Mouse (Mus musculus) stomach, embryonic 14.5 days (tissue): ENCODE measurements around the gene Hist1h2bm. TPM values are rescaled to one million over a fixed set of nuclear protein-coding genes. Genes with fewer than 3 reads are reported as not detected.
"Not testable (repeated sequence)": the region's sequence is repeated elsewhere in the genome, so short reads cannot be mapped to it uniquely, and the experiment has no call there.

Source experiments
- ATAC-seq: fragments of 200-750 bp; cut with Nextera tagmentation; 2 replicates; pipeline ENCODE4 v1.8.0; 2017; ENCODE audit warnings: low read depth, moderate TSS enrichment; ENCODE audit not compliant: insufficient number of reproducible peaks, insufficient read depth, low FRiP score
- H3K27ac ChIP-seq: fragments of 300-500 bp; sonication (generic); 2 replicates; pipeline ENCODE4 v1.5.1; 2014; ENCODE audit warnings: mild to moderate bottlenecking, low read length, moderate library complexity, mixed read lengths
- H3K27me3 ChIP-seq: fragments of 300-500 bp; sonication (generic); 2 replicates; pipeline ENCODE4 v1.6.1; 2014; ENCODE audit warnings: low read length, control low read depth, mixed read lengths; ENCODE audit not compliant: control insufficient read depth, insufficient read depth
- H3K36me3 ChIP-seq: fragments of 300-500 bp; sonication (generic); 2 replicates; pipeline ENCODE4 v1.6.1; 2014; ENCODE audit warnings: mild to moderate bottlenecking, control low read depth, low read length, moderate library complexity, mixed read lengths; ENCODE audit not compliant: control insufficient read depth, insufficient read depth
- H3K4me1 ChIP-seq: fragments of 300-500 bp; sonication (generic); 2 replicates; pipeline ENCODE4 v1.6.1; 2014; ENCODE audit warnings: low read length, control low read depth, mixed read lengths; ENCODE audit not compliant: control insufficient read depth, insufficient read depth
- H3K4me2 ChIP-seq: fragments of 300-500 bp; sonication (generic); replicated peaks from 2 replicates; pipeline ENCODE4 v1.6.1; 2014; ENCODE audit warnings: low read depth, low read length, control low read depth
- H3K4me3 ChIP-seq: fragments of 300-500 bp; sonication (generic); 2 replicates; pipeline ENCODE4 v1.5.1; 2014; ENCODE audit warnings: low read depth, low read length, control low read depth
- H3K9ac ChIP-seq: fragments of 300-500 bp; sonication (generic); replicated peaks from 2 replicates; pipeline ENCODE4 v1.6.1; 2014; ENCODE audit warnings: low read depth, mild to moderate bottlenecking, control low read depth, low read length, moderate library complexity, mixed read lengths
- H3K9me3 ChIP-seq: fragments of 300-500 bp; sonication (generic); 2 replicates; pipeline ENCODE4 v1.6.1; 2016; ENCODE audit warnings: low read depth, low read length, control low read depth; ENCODE audit not compliant: control insufficient read depth
- WGBS: fragments of 180-500 bp; shearing (Covaris S2); extraction: QIAGEN DNeasy Blood & Tissue Kit; methylation state at CpG from one replicate; pipeline ENCODE4 v1.1.7; 2014; 5-methylcytosine and 5-hydroxymethylcytosine counted together
- polyA plus RNA-seq: library from polyadenylated mRNA; unstranded; fragments of >200 nt; fragmentation: Nextera tagmentation; extraction: Ambion mirVana; gene quantifications from 2 replicates; pipeline ENCODE4 v1.2.1, GENCODE M21; 2014

Gene Hist1h2bm
- 3.1 TPM in 2 replicates for polyA plus RNA-seq

DNA sequence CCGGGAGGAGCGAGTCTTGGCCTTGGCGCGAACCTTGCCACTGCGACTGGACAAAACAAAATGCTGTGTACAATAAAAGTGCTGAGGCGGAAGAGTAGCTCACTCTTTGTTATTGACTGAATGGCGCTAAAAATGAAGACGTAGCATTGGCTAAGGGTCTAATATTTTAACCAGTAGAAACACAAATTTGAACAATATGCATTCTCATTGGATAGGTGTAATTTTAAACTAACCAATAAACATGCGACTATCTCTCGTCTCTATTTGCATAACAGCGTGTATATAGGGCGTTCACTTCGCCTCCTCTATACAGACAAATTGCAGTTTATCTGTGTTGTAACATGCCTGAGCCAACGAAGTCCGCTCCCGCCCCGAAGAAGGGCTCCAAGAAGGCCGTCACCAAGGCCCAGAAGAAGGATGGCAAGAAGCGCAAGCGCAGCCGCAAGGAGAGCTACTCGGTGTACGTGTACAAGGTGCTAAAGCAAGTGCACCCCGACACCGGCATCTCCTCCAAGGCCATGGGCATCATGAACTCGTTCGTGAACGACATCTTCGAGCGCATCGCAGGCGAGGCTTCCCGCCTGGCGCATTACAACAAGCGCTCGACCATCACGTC, at the start of gene Hist1h2bm:
Gene Hist1h2bm (plus strand): TSS at position 288 of the 616 bp plus-strand sequence.
- peak within 1 kb of the TSS; percentile 36; the same call in 1 of the 2 replicates for H3K9ac ChIP-seq
- peak within 1 kb of the TSS; percentile 39 for H3K4me3 ChIP-seq
- H3K27ac ChIP-seq: peak within 1 kb of the TSS; percentile 89
- H3K9me3 ChIP-seq, H3K36me3 ChIP-seq, H3K27me3 ChIP-seq: not testable (repeated sequence)
- peak within 1 kb of the TSS; percentile 42 for H3K4me2 ChIP-seq
- H3K4me1 ChIP-seq: peaks cover 13% of the 10 kb centered on the region; the same call in 1 of the 2 replicates
- under 1% methylated on average over 37 of the region's 37 CpGs for WGBS
- ATAC-seq: peak; percentile 97

DNA sequence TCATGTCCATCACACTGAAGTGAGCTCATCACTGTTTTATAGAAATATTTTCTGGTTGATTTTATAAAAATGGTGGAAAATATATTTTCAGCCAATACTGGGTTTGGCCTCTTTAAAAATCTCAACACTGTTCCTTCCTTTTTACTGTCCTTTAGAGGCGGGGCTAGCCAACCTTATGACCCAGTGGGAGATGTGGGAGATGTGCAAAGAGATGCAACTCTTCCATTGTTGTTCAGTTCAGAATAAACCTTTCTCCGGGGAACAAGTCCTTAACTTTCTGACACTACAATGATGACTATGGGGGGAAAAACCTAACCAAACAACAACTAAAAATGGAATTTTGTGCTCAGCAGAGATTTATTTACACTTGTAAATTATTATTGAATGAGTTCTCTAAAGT, 44.5 kb upstream of the Hist1h2bm start, which contains the start of gene Olfr1360:
Gene Olfr1360 (minus strand): TSS at position 101 of the 400 bp plus-strand sequence.
- no peak within 1 kb of the TSS for H3K9ac ChIP-seq
- no peak within 1 kb of the TSS for H3K27ac ChIP-seq
- H3K36me3 ChIP-seq: no peaks in the 10 kb centered on the region
- no peak within 1 kb of the TSS for H3K4me2 ChIP-seq
- no peaks in the 10 kb centered on the region for H3K9me3 ChIP-seq
- no peaks in the 10 kb centered on the region for H3K27me3 ChIP-seq
- no peak for ATAC-seq
- H3K4me1 ChIP-seq: no peaks in the 10 kb centered on the region
- WGBS: 80% methylated on average over 2 of the region's 2 CpGs
- no peak within 1 kb of the TSS for H3K4me3 ChIP-seq

- H3K9ac ChIP-seq: no peak within 1 kb of the TSS
- H3K27ac ChIP-seq: no peak within 1 kb of the TSS
- H3K27me3 ChIP-seq: no peaks in the 10 kb centered on the region
- no peaks in the 10 kb centered on the region for H3K9me3 ChIP-seq
- H3K4me1 ChIP-seq: no peaks in the 10 kb centered on the region
- ATAC-seq: no peak
- H3K4me3 ChIP-seq: no peak within 1 kb of the TSS
- no peaks in the 10 kb centered on the region for H3K36me3 ChIP-seq
- H3K4me2 ChIP-seq: no peak within 1 kb of the TSS
Measured at GRCm38 (mm10) chr13:21697811-21698210, 24.0 kb upstream of the Hist1h2bm start, which contains the start of gene Olfr1359. Gene Olfr1359, plus strand, starts transcription at chr13:21698111.

DNA sequence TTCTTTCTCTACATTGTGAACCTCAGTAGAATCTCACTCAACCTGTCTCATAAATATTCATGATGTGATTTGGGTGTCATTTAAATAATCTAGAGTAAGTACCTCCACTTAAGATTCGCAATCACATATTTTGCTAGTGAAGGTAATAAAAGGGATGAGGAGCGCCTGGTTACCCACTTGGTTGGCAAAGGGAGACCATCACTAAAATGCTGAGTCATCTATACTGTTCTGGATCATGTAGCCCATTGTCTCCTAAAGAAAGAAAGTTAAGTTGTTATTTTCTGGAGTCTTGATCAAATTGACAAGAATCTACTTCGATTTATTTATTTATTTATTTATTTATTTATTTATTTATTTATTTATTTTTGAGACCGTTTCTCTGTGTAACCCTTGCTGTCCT, 15.2 kb upstream of the Hist1h2bm start:
- 73% methylated on average over 4 of the region's 4 CpGs for WGBS
- H3K27me3 ChIP-seq: no peaks in the 10 kb centered on the region
- no peaks in the 10 kb centered on the region for H3K9me3 ChIP-seq
- no peak overlapping the region for H3K4me3 ChIP-seq
- H3K4me1 ChIP-seq: no peaks in the 10 kb centered on the region
- no peaks in the 10 kb centered on the region for H3K36me3 ChIP-seq
- no peak overlapping the region for H3K9ac ChIP-seq
- no peak for ATAC-seq
- H3K4me2 ChIP-seq: no peak overlapping the region
- no peak overlapping the region for H3K27ac ChIP-seq

DNA sequence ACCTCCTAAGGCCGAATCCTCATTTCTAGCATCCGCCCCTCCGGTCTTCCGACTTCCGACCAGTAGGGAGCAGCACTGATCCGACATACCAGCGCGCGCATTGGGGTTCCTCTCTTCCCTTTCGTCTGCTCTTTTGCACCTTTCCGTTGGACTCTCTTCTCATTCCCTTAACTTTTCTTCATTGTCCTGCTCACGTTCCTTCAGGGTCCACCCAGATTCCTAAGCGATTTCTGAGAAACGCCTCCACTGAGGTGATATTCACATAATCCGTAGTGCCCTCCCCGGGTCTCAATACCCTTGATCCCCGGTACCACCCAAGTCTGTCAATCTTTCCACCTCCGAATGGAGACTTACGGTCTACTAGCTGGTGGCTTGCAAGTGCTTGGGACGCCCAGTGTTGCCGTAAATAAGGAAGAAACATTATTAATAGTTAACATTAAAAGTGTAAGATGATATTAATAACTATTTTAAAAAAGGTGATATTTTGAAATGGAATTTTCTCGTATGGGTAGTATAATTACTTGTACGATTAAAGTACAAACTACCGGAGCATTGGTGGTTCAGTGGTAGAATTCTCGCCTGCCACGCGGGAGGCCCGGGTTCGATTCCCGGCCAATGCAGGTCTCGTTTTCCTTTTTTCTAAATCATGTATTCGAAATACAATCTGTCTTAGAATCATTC, 11.7 kb upstream of the Hist1h2bm start:
- under 1% methylated on average over 32 of the region's 32 CpGs for WGBS
- Histone ChIP-seq H3K4me1 (peaks cover 4% of the 10 kb centered on the region; the same call in 1 of the 2 replicates), H3K9ac (peak overlapping the region; percentile 45; the same call in 1 of the 2 replicates), H3K4me3 (peak overlapping the region; percentile 68), H3K9me3 (no peaks in the 10 kb centered on the region), H3K36me3 (no peaks in the 10 kb centered on the region), H3K27me3 (no peaks in the 10 kb centered on the region), H3K4me2 (peak overlapping the region; percentile 53; the same call in 1 of the 2 replicates), H3K27ac (peak overlapping the region; percentile 74)
- ATAC-seq: peak; percentile 85

GRCm38 (mm10) chr13:21710821-21711525, 10.9 kb upstream of the Hist1h2bm start:
- peak overlapping the region; percentile 38 for H3K9ac ChIP-seq
- H3K9me3 ChIP-seq: no peaks in the 10 kb centered on the region
- peaks cover 7% of the 10 kb centered on the region; the same call in 1 of the 2 replicates for H3K4me1 ChIP-seq
- H3K27me3 ChIP-seq: no peaks in the 10 kb centered on the region
- H3K36me3 ChIP-seq: no peaks in the 10 kb centered on the region
- peak; percentile 82; the same call in 1 of the 2 replicates for ATAC-seq
- peak overlapping the region; percentile 53 for H3K4me2 ChIP-seq
- H3K4me3 ChIP-seq: peak overlapping the region; percentile 68
- peak overlapping the region; percentile 30; the same call in 1 of the 2 replicates for H3K27ac ChIP-seq
- 1% methylated on average over 22 of the region's 22 CpGs for WGBS

DNA sequence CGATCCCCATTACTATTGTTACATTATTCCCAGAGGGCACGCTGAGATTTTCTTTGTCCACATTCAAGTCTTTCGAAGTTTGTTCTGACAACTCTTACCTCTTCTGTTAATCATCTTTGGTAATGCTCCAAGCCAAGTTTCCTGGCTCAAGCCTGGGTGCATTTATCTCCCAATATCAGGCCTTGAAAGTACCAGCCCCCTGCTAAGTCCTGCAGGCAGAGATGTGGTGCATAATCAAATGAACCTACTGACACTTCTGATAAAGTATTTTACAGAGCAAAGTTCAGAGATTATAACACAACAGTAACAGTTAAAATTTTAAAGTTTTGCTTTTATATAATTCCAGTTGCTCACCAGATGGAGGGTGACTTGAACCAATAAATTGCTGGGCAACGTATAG, 10.1 kb upstream of the Hist1h2bm start:
- H3K4me2 ChIP-seq: peak overlapping the region; percentile 53
- H3K36me3 ChIP-seq: no peaks in the 10 kb centered on the region
- no peaks in the 10 kb centered on the region for H3K9me3 ChIP-seq
- H3K9ac ChIP-seq: no peak overlapping the region
- ATAC-seq: no peak
- WGBS: 21% methylated on average over 4 of the region's 4 CpGs
- H3K4me3 ChIP-seq: peak overlapping the region; percentile 68
- H3K27ac ChIP-seq: peak overlapping the region; percentile 30; the same call in 1 of the 2 replicates
- peaks cover 7% of the 10 kb centered on the region; the same call in 1 of the 2 replicates for H3K4me1 ChIP-seq
- H3K27me3 ChIP-seq: no peaks in the 10 kb centered on the region

- peak overlapping the region; percentile 65; the same call in 1 of the 2 replicates for H3K9ac ChIP-seq
- no peaks in the 10 kb centered on the region for H3K9me3 ChIP-seq
- peaks cover 14% of the 10 kb centered on the region; the same call in 1 of the 2 replicates for H3K4me1 ChIP-seq
- ATAC-seq: no peak
- peak overlapping the region; percentile 41 for H3K4me3 ChIP-seq
- WGBS: under 1% methylated on average over 7 of the region's 7 CpGs
- no peaks in the 10 kb centered on the region for H3K27me3 ChIP-seq
- H3K4me2 ChIP-seq: peak overlapping the region; percentile 79
- H3K36me3 ChIP-seq: no peaks in the 10 kb centered on the region
- H3K27ac ChIP-seq: peak overlapping the region; percentile 91
Measured at GRCm38 (mm10) chr13:21714725-21715124, 7.1 kb upstream of the Hist1h2bm start.
